Mouse (Mus musculus) kidney, adult 2 months (tissue): Measurements from ENCODE around the gene Plscr2.

Experiments used
- CTCF ChIP-seq: fragments of 200-500 bp; conservative IDR thresholded peaks from 2 replicates; pipeline ENCODE4 v1.5.1; 2011; ENCODE audit warnings: low read depth, mild to moderate bottlenecking, control low read depth, low read length, moderate library complexity, mixed read lengths; ENCODE audit not compliant: insufficient read depth, insufficient read length
- POLR2A ChIP-seq: fragments of 200-500 bp; IDR thresholded peaks from one replicate; pipeline ENCODE4 v1.6.1; 2011; ENCODE audit warnings: low read depth, low read length, control low read depth

DNA sequence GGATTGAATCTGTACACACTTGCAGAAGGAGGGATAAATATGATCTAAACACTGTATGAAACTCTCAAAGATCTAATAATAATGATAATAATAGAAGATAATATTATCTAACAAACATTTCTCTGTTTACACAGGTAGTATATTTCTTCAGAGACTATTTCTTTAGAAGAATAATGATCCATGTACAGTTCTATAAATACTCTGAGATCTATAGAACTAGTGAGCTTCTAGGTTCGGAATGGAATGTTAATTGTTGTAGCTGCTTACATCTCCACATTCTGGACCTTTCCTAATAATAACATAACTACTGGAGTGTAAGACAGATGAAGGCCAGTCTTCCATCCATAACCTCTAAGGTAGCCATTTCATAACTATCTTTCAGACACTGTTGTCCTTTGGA lies 33.7 kb downstream of the Plscr2 start, which contains the start of gene 1700057G04Rik:
- no peak for TF ChIP-seq POLR2A
- TF ChIP-seq CTCF, result no peak
